Mouse (Mus musculus) CH12.LX (cell line): Measurements from ENCODE around the gene Wfdc21. TPM values are rescaled to one million over a fixed set of nuclear protein-coding genes. Genes with fewer than 3 reads are reported as not detected.

Experiments
- DNase-seq: peaks from one replicate; pipeline ENCODE4 v3.0.0-alpha.2; 2013; ENCODE audit errors: extremely low read depth
- H3K27ac ChIP-seq: 2 replicates; pipeline ENCODE4 v1.5.1; 2012; ENCODE audit warnings: low read depth, mild to moderate bottlenecking, control low read depth, moderate library complexity; ENCODE audit not compliant: insufficient read depth
- H3K27me3 ChIP-seq: replicated peaks from 2 replicates; pipeline ENCODE3; 2012; ENCODE audit warnings: inconsistent platforms
- H3K36me3 ChIP-seq, 2 experiments: replicated peaks in 1 of 2; 2 replicates each; pipeline versions ENCODE3 to v1.6.1; 2012; ENCODE audit warnings: inconsistent platforms in 1 of 2, low read length in 1 of 2, mild to moderate bottlenecking in 1 of 2, mixed read lengths in 1 of 2, moderate library complexity in 1 of 2; ENCODE audit not compliant: control insufficient read depth in 1 of 2, insufficient read depth in 1 of 2
- H3K4me1 ChIP-seq, 2 experiments: 2 replicates each; pipeline ENCODE4 v1.6.1; 2012; ENCODE audit warnings: inconsistent platforms in 1 of 2, moderate library complexity in 1 of 2; ENCODE audit not compliant: insufficient read depth in 2 of 2, control insufficient read depth in 1 of 2
- H3K4me2 ChIP-seq: 2 replicates; pipeline ENCODE4 v1.6.1; 2012; ENCODE audit warnings: low read depth, mild to moderate bottlenecking, control low read depth; ENCODE audit not compliant: poor library complexity, insufficient read depth, severe bottlenecking
- H3K4me3 ChIP-seq, 3 experiments: fragments of 150-350 bp in 1 of 3; sonication (generic) in 1 of 3; replicated peaks in 1 of 3; 2 replicates each; pipeline versions ENCODE3 to v1.5.1; 2011 to 2012; ENCODE audit warnings: low read depth in 2 of 3, low read length in 2 of 3, mild to moderate bottlenecking in 2 of 3, moderate library complexity in 2 of 3, control low read depth in 1 of 3, improper control_type of control experiment in 1 of 3, inconsistent platforms in 1 of 3, mixed read lengths in 1 of 3; ENCODE audit not compliant: poor library complexity in 1 of 3
- H3K79me2 ChIP-seq: replicated peaks from 2 replicates; pipeline ENCODE4 v1.6.1; 2012; ENCODE audit warnings: mild to moderate bottlenecking, moderate library complexity; ENCODE audit not compliant: control insufficient read depth, poor library complexity, insufficient read depth, severe bottlenecking; ENCODE audit errors: extremely low read depth
- H3K9ac ChIP-seq: 2 replicates; pipeline ENCODE4 v1.6.1; 2012; ENCODE audit warnings: low read depth, mild to moderate bottlenecking, control low read depth, moderate library complexity; ENCODE audit not compliant: insufficient read depth
- H3K9me3 ChIP-seq: replicated peaks from 2 replicates; pipeline ENCODE3; 2012; ENCODE audit warnings: low read length, inconsistent platforms, mixed read lengths
- BHLHE40 ChIP-seq: IDR thresholded peaks from 2 replicates; pipeline ENCODE4 v1.6.1; 2011; ENCODE audit warnings: mild to moderate bottlenecking, low read depth, low read length, improper control_type of control experiment
- CHD1 ChIP-seq: IDR thresholded peaks from 2 replicates; pipeline ENCODE4 v1.6.1; 2012; ENCODE audit warnings: low read depth, low read length, improper control_type of control experiment, inconsistent platforms
- CHD2 ChIP-seq: IDR thresholded peaks from 2 replicates; pipeline ENCODE4 v1.6.1; 2011; ENCODE audit warnings: low read length, improper control_type of control experiment
- CTCF ChIP-seq, 2 experiments: IDR thresholded peaks in 1 of 2; conservative IDR thresholded peaks in 1 of 2; 2 replicates each; pipeline ENCODE4 v1.5.1; 2011 to 2012; ENCODE audit warnings: low read depth in 2 of 2, low read length in 2 of 2, improper control_type of control experiment in 1 of 2, inconsistent platforms in 1 of 2, mild to moderate bottlenecking in 1 of 2, moderate library complexity in 1 of 2
- EP300 ChIP-seq: IDR thresholded peaks from 2 replicates; pipeline ENCODE4 v1.6.1; 2011; ENCODE audit warnings: low read length, improper control_type of control experiment
- ETS1 ChIP-seq: conservative IDR thresholded peaks from 2 replicates; pipeline ENCODE4 v1.6.1; 2012; ENCODE audit warnings: low read depth, mild to moderate bottlenecking, inconsistent platforms, low read length, improper control_type of control experiment, moderate library complexity
- IRF4 ChIP-seq: IDR thresholded peaks from 2 replicates; pipeline ENCODE4 v1.6.1; 2014; ENCODE audit warnings: low read depth, mild to moderate bottlenecking, inconsistent platforms, low read length, improper control_type of control experiment
- MAX ChIP-seq: IDR thresholded peaks from 2 replicates; pipeline ENCODE4 v1.6.1; 2011; ENCODE audit warnings: low read length, improper control_type of control experiment
- MEF2A ChIP-seq: IDR thresholded peaks from 2 replicates; pipeline ENCODE4 v1.6.1; 2014; ENCODE audit warnings: low read depth, mild to moderate bottlenecking, inconsistent platforms, low read length, improper control_type of control experiment, borderline replicate concordance
- MXI1 ChIP-seq: IDR thresholded peaks from 2 replicates; pipeline ENCODE4 v1.6.1; 2011; ENCODE audit warnings: mild to moderate bottlenecking, low read depth, low read length, improper control_type of control experiment
- MYC ChIP-seq: IDR thresholded peaks from 2 replicates; pipeline ENCODE4 v1.6.1; 2011; ENCODE audit warnings: low read depth, mild to moderate bottlenecking, improper control_type of control experiment, low read length
- NRF1 ChIP-seq: IDR thresholded peaks from 2 replicates; pipeline ENCODE4 v1.6.1; 2014; ENCODE audit warnings: low read depth, mild to moderate bottlenecking, inconsistent platforms, low read length, improper control_type of control experiment, moderate library complexity
- POLR2AphosphoS2 ChIP-seq: IDR thresholded peaks from 2 replicates; pipeline ENCODE4 v1.6.1; 2011; ENCODE audit warnings: low read depth, low read length, improper control_type of control experiment
- SIN3A ChIP-seq: IDR thresholded peaks from 2 replicates; pipeline ENCODE4 v1.6.1; 2012; ENCODE audit warnings: low read length, improper control_type of control experiment, inconsistent platforms
- TBP ChIP-seq: conservative IDR thresholded peaks from 2 replicates; pipeline ENCODE4 v1.6.1; 2011; ENCODE audit warnings: low read depth, low read length, improper control_type of control experiment
- UBTF ChIP-seq: IDR thresholded peaks from 2 replicates; pipeline ENCODE4 v1.6.1; 2012; ENCODE audit warnings: low read depth, mild to moderate bottlenecking, inconsistent platforms, low read length, improper control_type of control experiment, moderate library complexity
- USF1 ChIP-seq: IDR thresholded peaks from 2 replicates; pipeline ENCODE4 v1.6.1; 2014; ENCODE audit warnings: low read depth, mild to moderate bottlenecking, inconsistent platforms, low read length, improper control_type of control experiment
- USF2 ChIP-seq: conservative IDR thresholded peaks from 2 replicates; pipeline ENCODE4 v1.6.1; 2011; ENCODE audit warnings: low read depth, low read length, improper control_type of control experiment
- ZC3H11A ChIP-seq: IDR thresholded peaks from 2 replicates; pipeline ENCODE4 v1.6.1; 2012; ENCODE audit warnings: low read depth, mild to moderate bottlenecking, inconsistent platforms, low read length, improper control_type of control experiment
- ZKSCAN1 ChIP-seq: IDR thresholded peaks from 2 replicates; pipeline ENCODE4 v1.6.1; 2012; ENCODE audit warnings: low read depth, inconsistent platforms, low read length, improper control_type of control experiment, borderline replicate concordance
- ZMIZ1 ChIP-seq: IDR thresholded peaks from 2 replicates; pipeline ENCODE4 v1.6.1; 2012; ENCODE audit warnings: low read depth, mild to moderate bottlenecking, inconsistent platforms, low read length, improper control_type of control experiment
- ZNF384 ChIP-seq: IDR thresholded peaks from 2 replicates; pipeline ENCODE4 v1.6.1; 2012; ENCODE audit warnings: low read depth, low read length, improper control_type of control experiment, inconsistent platforms
- dilution Hi-C: fragments of 300-500 bp; cut with MboI; formaldehyde crosslinking; loops from 2 replicates; pipeline ENCODE4 v1.14.3; 2020; ENCODE audit warnings: low sequenced_read_pairs; ENCODE audit not compliant: extremely low pct_unique_long_range_greater_than_20kb, extremely low pct_ligation_motif_present
- in situ Hi-C: fragments of 300-500 bp; cut with MboI; formaldehyde crosslinking; loops from 3 replicates; pipeline ENCODE4 v1.14.3; 2019; ENCODE audit warnings: low sequenced_read_pairs, low pct_ligation_motif_present, low pct_unique_long_range_greater_than_20kb, mixed read lengths
- polyA plus RNA-seq: library from polyadenylated mRNA; unstranded; fragments of >175 nt; gene quantifications from 2 replicates; pipeline ENCODE4 v1.2.1, GENCODE M21; 2012; ENCODE audit warnings: low read depth; ENCODE audit not compliant: insufficient read length
- total RNA-seq, 2 experiments: library from RNA; depleted of rRNA; stranded (reverse); fragments of 300-350 nt in 1 of 2; fragments of >200 nt in 1 of 2; gene quantifications; 2 replicates each; pipeline ENCODE4 v1.2.3; 2012 to 2014

Wfdc21 gene
- total and polyA plus RNA-seq, 3 experiments, result 1.6 to 14.7 (median 2.6) TPM

- TF ChIP-seq ETS1, result no peak
These were observed 7.5 kb upstream of the Wfdc21 start (continued) for GRCm38 (mm10) chr11:83739241-83739640.

DNA sequence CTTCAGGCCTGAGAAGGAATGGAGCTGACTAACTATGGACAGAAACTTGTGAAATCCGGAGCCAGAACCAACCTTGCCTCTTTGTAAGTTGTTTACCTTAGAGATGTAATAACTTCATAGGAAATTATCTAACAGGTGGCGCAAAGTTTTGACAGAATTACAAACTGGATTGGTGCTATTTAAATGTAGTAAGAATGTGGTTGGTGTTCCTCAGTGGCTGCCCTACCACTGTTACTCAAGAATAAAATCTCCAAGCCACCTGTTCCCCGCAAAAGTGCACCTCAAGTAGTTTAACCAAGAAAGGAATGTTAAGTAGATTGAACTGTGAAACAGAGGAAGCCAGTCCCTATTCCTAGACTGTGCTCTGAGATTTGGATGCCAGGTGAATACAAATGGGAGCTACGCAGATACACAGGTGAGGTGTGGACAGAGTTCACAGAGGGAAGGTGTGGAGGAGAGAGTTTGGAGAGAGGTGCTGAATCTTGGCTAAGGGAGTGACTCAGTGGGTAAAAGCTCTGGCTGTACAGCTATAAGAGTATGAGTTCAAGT, 6.2 kb upstream of the Wfdc21 start:
- Histone ChIP-seq H3K36me3 (no peaks in the 10 kb centered on the region), H3K9me3 (no peaks in the 10 kb centered on the region), H3K27ac (no peak overlapping the region), H3K4me1 (peaks cover 42 to 75% of the 10 kb centered on the region in 2 experiments)
- no peak for DNase-seq
- dilution Hi-C loops (no loop called here), in situ Hi-C loops (loop anchor here (10.0 kb wide), 1 partner anchor 176 kb away; no protein-coding TSS in a partner anchor)
- no peak for TF ChIP-seq USF2
- no peak for TF ChIP-seq MAX
- TF ChIP-seq SIN3A, result no peak
- no peak for TF ChIP-seq CHD1
- TF ChIP-seq IRF4, result no peak
- TF ChIP-seq POLR2AphosphoS2, result no peak
- no peak for TF ChIP-seq TBP
- TF ChIP-seq ZNF384, result no peak
- no peak for TF ChIP-seq NRF1
- no peak for TF ChIP-seq ZMIZ1
- TF ChIP-seq CHD2, result no peak
- no peak for TF ChIP-seq ZC3H11A
- TF ChIP-seq ZKSCAN1, result no peak
- TF ChIP-seq MEF2A, result no peak
- TF ChIP-seq, all 38 proteins: peak for 0
- Histone ChIP-seq H3K79me2 (no peaks in the 10 kb centered on the region), H3K9ac (no peak overlapping the region), H3K4me3 (no peak overlapping the region), H3K27me3 (peaks cover 19% of the 10 kb centered on the region), H3K4me2 (no peak overlapping the region)

DNA sequence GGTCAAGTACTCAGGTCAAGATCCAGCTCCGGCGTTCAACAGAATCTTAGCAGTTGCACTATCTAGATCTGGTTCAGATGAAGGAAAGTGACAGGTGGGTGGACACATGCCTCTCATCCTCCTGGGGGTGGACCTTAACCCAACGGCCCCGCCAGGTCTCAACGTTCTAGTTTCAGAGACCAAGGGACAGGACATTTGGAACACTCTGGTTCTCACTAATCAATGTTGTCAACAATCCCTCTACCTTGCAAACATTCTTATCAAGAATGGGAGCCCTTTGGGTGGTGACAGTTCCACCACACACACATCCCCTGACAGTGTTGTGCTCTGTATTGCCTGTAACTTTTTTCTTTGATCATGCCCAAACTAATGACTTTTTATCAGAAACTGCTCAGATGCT, 4.9 kb upstream of the Wfdc21 start:
- in situ Hi-C loops (loop anchor here (10.0 kb wide), 1 partner anchor 177 kb away; no protein-coding TSS in a partner anchor), dilution Hi-C loops (no loop called here)
- no peak overlapping the region for H3K4me2 ChIP-seq
- H3K79me2 ChIP-seq, result no peaks in the 10 kb centered on the region
- TF ChIP-seq ZKSCAN1, result no peak
- TF ChIP-seq CHD1, result no peak
- TF ChIP-seq MXI1, result no peak
- TF ChIP-seq CTCF (conservative IDR thresholded peaks at IDR 0.05 in 1 of 2, IDR thresholded peaks at IDR 0.05 in 1 of 2; ENCODE audit: low read depth in 2 of 2, low read length in 2 of 2), result no peak
- TF ChIP-seq TBP, result no peak
- no peak for TF ChIP-seq BHLHE40
- no peak for TF ChIP-seq USF1
- no peak for TF ChIP-seq MYC
- TF ChIP-seq ETS1, result no peak
- TF ChIP-seq SIN3A, result no peak
- TF ChIP-seq UBTF, result no peak
- no peak for TF ChIP-seq EP300
- no peak for TF ChIP-seq USF2
- peaks cover 43 to 75% of the 10 kb centered on the region in 2 experiments for H3K4me1 ChIP-seq
- DNase-seq, result no peak
- no peak overlapping the region for H3K4me3 ChIP-seq
- H3K9ac ChIP-seq, result no peak overlapping the region
- peaks cover 19% of the 10 kb centered on the region for H3K27me3 ChIP-seq
- H3K36me3 ChIP-seq, result no peaks in the 10 kb centered on the region
- H3K9me3 ChIP-seq, result no peaks in the 10 kb centered on the region
- no peak overlapping the region for H3K27ac ChIP-seq
